Mouse (Mus musculus) thymus, adult 2 months (tissue): ENCODE data around the gene Zbed3.

ENCODE experiments used
- CTCF ChIP-seq: fragments of 200-500 bp; IDR thresholded peaks from 2 replicates; pipeline ENCODE4 v1.5.1; 2012; ENCODE audit warnings: mild to moderate bottlenecking, control low read depth, low read length, moderate library complexity, borderline replicate concordance; ENCODE audit not compliant: control insufficient read depth, poor library complexity, insufficient read depth; ENCODE audit errors: extremely low read depth
- POLR2A ChIP-seq: fragments of 200-500 bp; IDR thresholded peaks from 2 replicates; pipeline ENCODE4 v1.6.1; 2012; ENCODE audit warnings: mild to moderate bottlenecking, low read length, control low read depth, moderate library complexity; ENCODE audit not compliant: control insufficient read depth, poor library complexity, insufficient read depth; ENCODE audit errors: extremely low read depth

- TF ChIP-seq POLR2A = no peak
- TF ChIP-seq CTCF = no peak
Observed at GRCm38 (mm10) chr13:95291983-95292382, 31.4 kb upstream of the Zbed3 start.
